Mouse (Mus musculus) heart, embryonic 16.5 days (tissue): ENCODE data around the gene Rtkn2. TPM values are rescaled to one million over a fixed set of nuclear protein-coding genes. Genes with fewer than 3 reads are reported as not detected.

Experiments used
- ATAC-seq: fragments of 200-750 bp; cut with Nextera tagmentation; replicated peaks from 2 replicates; pipeline ENCODE4 v1.8.0; 2017; ENCODE audit warnings: moderate number of reproducible peaks; ENCODE audit not compliant: insufficient read depth, low FRiP score; ENCODE audit errors: extremely low read depth
- H3K27ac ChIP-seq: fragments of 300-500 bp; sonication (generic); 2 replicates; pipeline ENCODE4 v1.5.1; 2014; ENCODE audit warnings: mild to moderate bottlenecking, low read length, control low read depth, moderate library complexity
- H3K27me3 ChIP-seq: fragments of 300-500 bp; sonication (generic); 2 replicates; pipeline ENCODE4 v1.6.1; 2014; ENCODE audit warnings: low read length, mixed read lengths; ENCODE audit not compliant: control insufficient read depth, insufficient read depth
- H3K36me3 ChIP-seq: fragments of 300-500 bp; sonication (generic); 2 replicates; pipeline ENCODE4 v1.6.1; 2014; ENCODE audit not compliant: control insufficient read depth, insufficient read depth
- H3K4me1 ChIP-seq: fragments of 300-500 bp; sonication (generic); 2 replicates; pipeline ENCODE4 v1.6.1; 2014; ENCODE audit warnings: low read length, mixed read lengths; ENCODE audit not compliant: control insufficient read depth, insufficient read depth
- H3K4me2 ChIP-seq: fragments of 300-500 bp; sonication (generic); 2 replicates; pipeline ENCODE4 v1.6.1; 2014; ENCODE audit warnings: low read depth, mild to moderate bottlenecking, control low read depth, low read length
- H3K4me3 ChIP-seq: fragments of 300-500 bp; sonication (generic); 2 replicates; pipeline ENCODE4 v1.5.1; 2014; ENCODE audit warnings: mild to moderate bottlenecking, control low read depth, low read length
- H3K9ac ChIP-seq: fragments of 300-500 bp; sonication (generic); 2 replicates; pipeline ENCODE4 v1.6.1; 2014; ENCODE audit warnings: low read length, control low read depth
- H3K9me3 ChIP-seq: fragments of 300-500 bp; sonication (generic); replicated peaks from 2 replicates; pipeline ENCODE4 v1.6.1; 2016; ENCODE audit warnings: low read length; ENCODE audit not compliant: control insufficient read depth
- WGBS: fragments of 180-500 bp; shearing (Covaris S2); extraction: QIAGEN DNeasy Blood & Tissue Kit; methylation state at CpG from one replicate; pipeline ENCODE4 v1.1.7; 2014; 5-methylcytosine and 5-hydroxymethylcytosine counted together
- polyA plus RNA-seq: library from polyadenylated mRNA; unstranded; fragments of >200 nt; fragmentation: Nextera tagmentation; extraction: Ambion mirVana; gene quantifications from 2 replicates; pipeline ENCODE4 v1.2.1, GENCODE M21; 2015

The Rtkn2 gene
- polyA plus RNA-seq, 1 experiment from 2014 or later = 8.0 TPM

DNA sequence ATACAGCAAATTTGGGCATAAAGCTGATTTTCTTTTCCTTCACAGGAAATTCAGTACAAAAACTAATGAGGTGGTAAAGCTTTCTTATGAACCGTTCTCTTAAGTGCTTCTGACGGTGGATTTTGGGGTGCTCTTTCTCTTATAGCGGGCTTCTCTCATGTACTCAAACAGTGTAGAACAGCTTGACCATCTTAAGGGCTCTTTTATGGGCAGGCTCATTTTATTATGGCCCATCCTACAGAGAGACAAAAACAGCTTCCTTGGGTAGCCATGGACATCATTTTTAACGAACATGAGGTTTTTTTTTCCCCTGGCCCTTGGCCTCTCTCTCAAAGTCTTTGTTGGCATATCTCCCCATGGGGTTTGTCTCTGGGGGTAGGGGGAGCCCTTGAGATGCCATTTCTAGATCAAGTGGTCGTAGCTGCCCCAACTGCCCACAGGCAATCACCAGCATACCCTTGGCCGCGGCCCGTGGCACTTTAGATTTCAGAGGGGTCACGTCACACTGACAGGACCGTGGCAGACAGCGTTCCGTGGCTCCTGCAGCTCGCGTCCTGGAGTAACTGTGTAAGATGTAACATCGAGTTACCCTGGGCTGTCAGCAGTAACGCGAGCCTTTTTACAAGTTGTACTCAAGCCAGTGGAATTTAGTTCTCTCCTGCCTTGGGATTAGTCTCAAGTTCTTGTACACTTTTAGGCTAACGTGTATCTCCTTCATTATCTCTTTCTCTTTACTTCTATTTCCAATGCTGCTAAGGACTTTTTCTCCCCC, 24.5 kb downstream of the Rtkn2 start:
- Histone ChIP-seq H3K36me3 (peaks cover 5% of the 10 kb centered on the region; the same call in 1 of the 2 replicates), H3K4me2 (peak overlapping the region; percentile 38), H3K4me3 (no peak overlapping the region; the same call in 1 of the 2 replicates), H3K4me1 (peaks cover 13% of the 10 kb centered on the region), H3K27me3 (no peaks in the 10 kb centered on the region), H3K27ac (no peak overlapping the region), H3K9me3 (no peaks in the 10 kb centered on the region), H3K9ac (no peak overlapping the region)
- no peak for ATAC-seq
- 59% methylated on average over 18 of the region's 18 CpGs for WGBS

DNA sequence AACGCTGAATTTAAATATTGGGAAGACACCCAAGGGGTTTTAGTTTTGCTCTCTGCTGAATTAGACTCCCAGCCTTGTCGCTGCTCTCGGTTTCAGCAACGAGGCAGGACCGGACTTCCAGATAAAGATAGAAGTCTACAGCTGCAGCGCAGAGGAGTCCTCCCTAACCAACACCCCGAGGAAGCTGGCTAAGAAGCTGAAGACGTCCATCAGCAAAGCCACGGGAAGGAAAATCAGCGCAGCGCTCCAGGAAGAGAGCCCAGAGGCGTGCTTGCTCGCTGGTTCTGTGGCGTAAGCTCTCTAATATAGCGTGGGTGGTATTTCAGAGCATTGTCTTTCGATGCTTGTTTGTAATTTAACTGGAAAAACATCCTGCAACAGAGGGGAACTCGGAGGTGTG, 26.0 kb downstream of the Rtkn2 start:
- Histone ChIP-seq H3K27ac (no peak overlapping the region), H3K36me3 (peaks cover 5% of the 10 kb centered on the region; the same call in 1 of the 2 replicates), H3K27me3 (no peaks in the 10 kb centered on the region), H3K9ac (no peak overlapping the region), H3K4me1 (peaks cover 19% of the 10 kb centered on the region), H3K9me3 (no peaks in the 10 kb centered on the region), H3K4me3 (no peak overlapping the region), H3K4me2 (no peak overlapping the region)
- ATAC-seq = no peak
- 61% methylated on average over 17 of the region's 17 CpGs for WGBS

DNA sequence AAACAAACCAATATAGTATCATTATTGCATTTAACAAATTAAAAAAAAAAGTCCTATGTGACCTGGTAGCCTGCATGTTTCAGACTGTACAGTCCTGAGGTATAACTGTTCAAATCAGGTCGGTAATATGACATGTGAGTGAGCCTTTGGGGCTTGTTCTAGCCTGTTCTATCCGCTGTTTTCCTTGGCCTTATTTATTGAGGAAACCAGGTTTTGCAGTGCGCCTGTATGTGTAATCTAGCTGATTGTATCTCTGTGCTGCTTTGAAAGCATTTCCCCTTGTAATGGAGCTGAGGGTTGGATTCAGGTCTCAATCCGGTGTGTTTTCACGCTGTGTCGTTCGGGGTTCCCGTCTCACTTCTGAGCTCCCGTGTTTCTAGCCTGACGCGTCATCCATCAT, 27.1 kb downstream of the Rtkn2 start:
- Histone ChIP-seq H3K4me2 (no peak overlapping the region), H3K36me3 (peaks cover 9% of the 10 kb centered on the region), H3K27ac (no peak overlapping the region), H3K4me1 (peaks cover 19% of the 10 kb centered on the region), H3K27me3 (no peaks in the 10 kb centered on the region), H3K9ac (no peak overlapping the region), H3K4me3 (no peak overlapping the region), H3K9me3 (no peaks in the 10 kb centered on the region)
- WGBS = 88% methylated on average over 11 of the region's 11 CpGs
- no peak for ATAC-seq

- no peak overlapping the region for H3K9ac ChIP-seq
- peaks cover 19% of the 10 kb centered on the region for H3K4me1 ChIP-seq
- no peaks in the 10 kb centered on the region for H3K9me3 ChIP-seq
- no peak overlapping the region for H3K4me2 ChIP-seq
- H3K36me3 ChIP-seq = peaks cover 14% of the 10 kb centered on the region
- no peak for ATAC-seq
- no peak overlapping the region for H3K27ac ChIP-seq
- 87% methylated on average over 6 of the region's 6 CpGs for WGBS
- no peaks in the 10 kb centered on the region for H3K27me3 ChIP-seq
- no peak overlapping the region for H3K4me3 ChIP-seq
Measured at GRCm38 (mm10) chr10:68007103-68007502, 27.7 kb downstream of the Rtkn2 start.

GRCm38 (mm10) chr10:68008198-68008955, 29.0 kb downstream of the Rtkn2 start:
- no peak; the same call in 1 of the 2 replicates for ATAC-seq

DNA sequence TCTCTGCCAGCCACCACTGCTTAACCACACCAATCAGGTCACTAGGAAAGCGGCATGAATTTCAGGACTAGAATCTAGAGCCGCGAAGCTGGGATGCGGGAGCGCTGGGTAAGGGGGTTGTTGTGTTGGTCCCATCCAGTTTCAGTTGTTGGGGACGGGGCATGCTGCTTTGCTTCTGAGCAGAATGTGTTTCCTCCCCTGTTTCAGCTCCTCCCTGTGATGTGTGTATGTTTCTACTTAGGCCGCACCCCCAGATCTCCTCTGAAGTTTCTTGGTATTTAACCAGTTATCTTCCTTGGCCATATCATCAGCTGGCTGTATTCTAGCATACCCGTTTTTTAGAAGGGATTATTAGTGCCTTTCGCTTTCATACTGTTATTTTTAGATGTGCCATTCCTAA, 29.9 kb downstream of the Rtkn2 start:
- Histone ChIP-seq H3K36me3 (peaks cover 23% of the 10 kb centered on the region), H3K9me3 (peaks cover 3% of the 10 kb centered on the region; the same call in 1 of the 2 replicates), H3K4me1 (peaks cover 14% of the 10 kb centered on the region), H3K4me3 (no peak overlapping the region), H3K27ac (0 out of 2 replicates have a peak overlapping the region, but pooled peaks have one; percentile 62), H3K9ac (no peak overlapping the region), H3K27me3 (no peaks in the 10 kb centered on the region), H3K4me2 (no peak overlapping the region)
- 82% methylated on average over 9 of the region's 9 CpGs for WGBS
- no peak for ATAC-seq

More at GRCm38 (mm10) chr10:68008198-68008955, 29.0 kb downstream of the Rtkn2 start:
- Histone ChIP-seq H3K27me3 (no peaks in the 10 kb centered on the region), H3K27ac (peak overlapping the region; percentile 62), H3K4me3 (no peak overlapping the region), H3K36me3 (peaks cover 23% of the 10 kb centered on the region), H3K4me2 (peak overlapping the region; percentile 4; the same call in 1 of the 2 replicates), H3K9me3 (peaks cover 3% of the 10 kb centered on the region; the same call in 1 of the 2 replicates), H3K9ac (no peak overlapping the region), H3K4me1 (peaks cover 19% of the 10 kb centered on the region)
- WGBS = 49% methylated on average over 13 of the region's 13 CpGs

- no peak overlapping the region for H3K4me3 ChIP-seq
- ATAC-seq = no peak
- WGBS = 82% methylated on average over 7 of the region's 7 CpGs
Measured at GRCm38 (mm10) chr10:68009867-68010266, 30.5 kb downstream of the Rtkn2 start.

GRCm38 (mm10) chr10:68013137-68013536, 33.8 kb downstream of the Rtkn2 start:
- Histone ChIP-seq H3K9me3 (peaks cover 3% of the 10 kb centered on the region; the same call in 1 of the 2 replicates), H3K4me3 (no peak overlapping the region), H3K4me2 (no peak overlapping the region), H3K27me3 (no peaks in the 10 kb centered on the region), H3K4me1 (peaks cover 8% of the 10 kb centered on the region; the same call in 1 of the 2 replicates), H3K9ac (no peak overlapping the region), H3K36me3 (peaks cover 23% of the 10 kb centered on the region), H3K27ac (no peak overlapping the region)
- ATAC-seq = no peak
- 85% methylated on average over 2 of the region's 2 CpGs for WGBS

More at GRCm38 (mm10) chr10:68009867-68010266, 30.5 kb downstream of the Rtkn2 start:
- peaks cover 13% of the 10 kb centered on the region; the same call in 1 of the 2 replicates for H3K4me1 ChIP-seq
- peaks cover 23% of the 10 kb centered on the region for H3K36me3 ChIP-seq
- H3K9me3 ChIP-seq = peaks cover 3% of the 10 kb centered on the region; the same call in 1 of the 2 replicates
- H3K27ac ChIP-seq = no peak overlapping the region
- H3K4me2 ChIP-seq = no peak overlapping the region
- no peaks in the 10 kb centered on the region for H3K27me3 ChIP-seq
- H3K9ac ChIP-seq = no peak overlapping the region
